Mouse (Mus musculus): ENCODE results near the gene Selenos.

DNA sequence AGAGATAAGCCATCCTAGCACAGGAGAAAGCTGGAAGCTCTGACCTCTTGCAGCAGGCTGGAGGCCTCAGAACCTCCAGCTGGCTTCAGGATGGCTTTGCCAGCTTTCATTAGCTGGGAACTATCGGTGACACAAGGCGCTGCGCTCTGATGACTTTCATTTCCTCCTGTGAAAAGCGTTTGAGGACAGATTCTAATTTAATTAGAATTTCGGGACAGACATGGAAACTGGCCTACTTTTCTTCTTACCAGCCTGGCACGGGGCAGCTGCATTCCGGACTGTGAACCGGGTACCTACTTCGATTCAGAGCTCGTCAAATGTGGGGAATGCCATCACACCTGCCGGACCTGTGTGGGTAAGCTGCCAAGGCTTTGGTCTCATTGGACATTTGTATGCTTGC lies 40.7 kb upstream of the Selenos start:
- TF ChIP-seq CTCF (IDR thresholded peaks at IDR 0.05; ENCODE audit: insufficient read depth, low read length) (no peak), POLR2A (IDR thresholded peaks at IDR 0.05; ENCODE audit: borderline replicate concordance, extremely low read depth, low read depth, low read length) (no peak)

Measured in lung, adult 2 months (tissue).